In the genomic region with DNA sequence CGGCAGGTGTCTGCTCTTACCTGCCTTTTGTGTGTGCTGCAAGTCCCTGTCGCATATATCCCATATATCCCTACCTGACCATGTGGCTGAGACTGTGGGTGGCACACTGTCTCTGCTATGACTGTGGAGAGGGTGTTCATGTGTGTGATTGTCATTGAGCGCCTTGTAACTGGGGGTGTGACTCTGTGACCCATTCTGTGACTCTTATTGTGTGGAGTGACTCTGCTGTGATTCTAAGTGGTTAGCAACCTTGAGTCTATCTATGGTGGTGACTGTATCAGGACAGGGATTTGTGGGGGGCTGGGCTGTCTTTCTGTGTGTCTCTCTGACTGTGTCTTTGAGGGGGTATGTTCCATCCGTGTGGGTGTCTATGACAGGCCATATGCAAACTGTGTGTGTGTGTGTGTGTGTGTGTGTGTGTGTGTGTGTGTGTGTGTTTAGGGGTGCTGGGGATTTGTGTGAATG, we compare ENCODE assay signal across 8 mouse cellular contexts. TPM values are rescaled to one million over a fixed set of nuclear protein-coding genes. Genes with fewer than 3 reads are reported as not detected.
DNase-seq lines count a peak whose midpoint lies in the region; ATAC-seq and TF ChIP-seq lines count a peak whose summit lies in the region.
"Had no signal": no experiment of that assay in that cellular context is flagged by ENCODE, and none has a peak within 500 bp of the region (broad histone marks: within the 10 kb centered on the region; RNA-seq: fewer than 3 reads in every experiment).

No protein-coding gene starts in this region.

- H3ac ChIP-seq in myocyte (ENCODE audit: control insufficient read depth, insufficient read length), result peak overlapping the region; percentile 60

- no peaks in the 10 kb centered on the region for H3K27me3 ChIP-seq in liver, embryonic 11.5 days (replicated peaks; ENCODE audit: control insufficient read depth, insufficient read depth, low read length)
- no peaks in the 10 kb centered on the region for H3K27me3 ChIP-seq in liver, postnatal 0 days (ENCODE audit: insufficient read depth, low read length)
- H3K27me3 ChIP-seq in forebrain, embryonic 11.5 days (ENCODE audit: control insufficient read depth, insufficient read depth, low read length), result no peaks in the 10 kb centered on the region
- H3K27me3 ChIP-seq in hindbrain, embryonic 15.5 days, result no peaks in the 10 kb centered on the region
- no peaks in the 10 kb centered on the region for H3K27me3 ChIP-seq in myocyte (ENCODE audit: control insufficient read depth, insufficient read depth, insufficient read length)

- no peaks in the 10 kb centered on the region for H3K9me3 ChIP-seq in liver, embryonic 11.5 days (ENCODE audit: control insufficient read depth, low read length)
- H3K9me3 ChIP-seq in liver, postnatal 0 days (ENCODE audit: low read length), result no peaks in the 10 kb centered on the region
- no peaks in the 10 kb centered on the region for H3K9me3 ChIP-seq in forebrain, embryonic 11.5 days (ENCODE audit: control insufficient read depth, low read length)
- no peaks in the 10 kb centered on the region for H3K9me3 ChIP-seq in hindbrain, embryonic 15.5 days

- H3K36me3 ChIP-seq in liver, embryonic 11.5 days (ENCODE audit: control insufficient read depth, insufficient read depth, low read length), result no peaks in the 10 kb centered on the region
- H3K36me3 ChIP-seq in liver, postnatal 0 days (replicated peaks; ENCODE audit: insufficient read depth, low read length), result no peaks in the 10 kb centered on the region
- H3K36me3 ChIP-seq in forebrain, embryonic 11.5 days (ENCODE audit: control insufficient read depth, insufficient read depth, low read length), result no peaks in the 10 kb centered on the region
- peaks cover 3% of the 10 kb centered on the region; the same call in 1 of the 2 replicates for H3K36me3 ChIP-seq in hindbrain, embryonic 15.5 days
- no peaks in the 10 kb centered on the region for H3K36me3 ChIP-seq in myocyte (ENCODE audit: control insufficient read depth, insufficient read depth)

- WGBS in liver, embryonic 11.5 days, result 86% methylated on average over 4 of the region's 4 CpGs
- 74% methylated on average over 4 of the region's 4 CpGs for WGBS in liver, postnatal 0 days (ENCODE audit: insufficient replicate concordance)
- WGBS in forebrain, embryonic 11.5 days, result 80% methylated on average over 4 of the region's 4 CpGs
- 50% methylated on average over 4 of the region's 4 CpGs for WGBS in hindbrain, embryonic 15.5 days

- H3K79me2 ChIP-seq in myocyte (ENCODE audit: control insufficient read depth, insufficient read depth), result peaks cover 3% of the 10 kb centered on the region

- no peak overlapping the region; the same call in 1 of the 2 replicates for H3K4me3 ChIP-seq in liver, embryonic 11.5 days (ENCODE audit: low read depth, low read length)
- H3K4me3 ChIP-seq in liver, postnatal 0 days (ENCODE audit: low read depth, low read length), result no peak overlapping the region
- H3K4me3 ChIP-seq in forebrain, embryonic 11.5 days (ENCODE audit: low read depth, low read length), result peak overlapping the region; percentile 57
- H3K4me3 ChIP-seq in hindbrain, embryonic 15.5 days, result peak overlapping the region; percentile 59
- H3K4me3 ChIP-seq in myocyte, result peak overlapping the region; percentile 34
- no peak overlapping the region for H3K4me3 ChIP-seq in gastrocnemius, adult 2 months

- no peak for ATAC-seq in liver, embryonic 11.5 days (replicated peaks; ENCODE audit: low FRiP score)
- no peak for ATAC-seq in liver, postnatal 0 days
- ATAC-seq in forebrain, embryonic 11.5 days (replicated peaks; ENCODE audit: low FRiP score), result no peak
- ATAC-seq in hindbrain, embryonic 15.5 days (ENCODE audit: low FRiP score, low read depth), result peak; percentile 14

- no peak for DNase-seq in liver, embryonic 11.5 days (ENCODE audit: low spot score)
- no peak for DNase-seq in liver, postnatal 0 days
- no peak for DNase-seq in forebrain, embryonic 11.5 days (ENCODE audit: low spot score)
- no peak for DNase-seq in natural killer cell, adult 2 months (ENCODE audit: low spot score in 2 of 2)
- no peak for DNase-seq in gastrocnemius, adult 2 months
- DNase-seq: gastrocnemius, postnatal 36 days had no signal

- no peak for TF ChIP-seq CTCF in liver, postnatal 0 days (IDR thresholded peaks at IDR 0.05; ENCODE audit: low read depth)
- no peak for TF ChIP-seq CTCF in gastrocnemius, adult 2 months (IDR thresholded peaks at IDR 0.05)

- no peak overlapping the region for H3K27ac ChIP-seq in liver, embryonic 11.5 days (ENCODE audit: low read depth, low read length)
- no peak overlapping the region for H3K27ac ChIP-seq in liver, postnatal 0 days (ENCODE audit: low read depth)
- H3K27ac ChIP-seq in forebrain, embryonic 11.5 days (ENCODE audit: low read depth, low read length), result no peak overlapping the region
- peak overlapping the region; percentile 86; the same call in 1 of the 2 replicates for H3K27ac ChIP-seq in hindbrain, embryonic 15.5 days (replicated peaks)
- no peak overlapping the region for H3K27ac ChIP-seq in gastrocnemius, adult 2 months

- intact Hi-C loops in gastrocnemius, adult 2 months (cut with DNase I), result no loop called here

- H3K4me1 ChIP-seq in liver, embryonic 11.5 days (replicated peaks; ENCODE audit: control insufficient read depth, insufficient read depth, low read length), result peaks cover 16% of the 10 kb centered on the region
- H3K4me1 ChIP-seq in liver, postnatal 0 days (ENCODE audit: insufficient read depth), result peaks cover 10% of the 10 kb centered on the region; the same call in 1 of the 2 replicates
- H3K4me1 ChIP-seq in forebrain, embryonic 11.5 days (replicated peaks; ENCODE audit: control insufficient read depth, insufficient read depth, low read length), result no peaks in the 10 kb centered on the region; the same call in 1 of the 2 replicates
- H3K4me1 ChIP-seq in hindbrain, embryonic 15.5 days (replicated peaks), result peaks cover 27% of the 10 kb centered on the region

- TF ChIP-seq POLR2A in myocyte (IDR thresholded peaks at IDR 0.05; ENCODE audit: insufficient read length, low read depth), result no peak

- no peak overlapping the region for H3K9ac ChIP-seq in liver, embryonic 11.5 days (ENCODE audit: low read depth, low read length)
- H3K9ac ChIP-seq in liver, postnatal 0 days (replicated peaks), result no peak overlapping the region
- H3K9ac ChIP-seq in forebrain, embryonic 11.5 days (ENCODE audit: low read length), result 0 out of 2 replicates have a peak overlapping the region, but pooled peaks have one; percentile 81
- peak overlapping the region; percentile 67 for H3K9ac ChIP-seq in hindbrain, embryonic 15.5 days

- peak overlapping the region; percentile 84 for H3K4me2 ChIP-seq in liver, embryonic 11.5 days
- no peak overlapping the region for H3K4me2 ChIP-seq in liver, postnatal 0 days (ENCODE audit: low read depth, low read length)
- H3K4me2 ChIP-seq in forebrain, embryonic 11.5 days (ENCODE audit: low read depth, low read length, severe bottlenecking), result peak overlapping the region; percentile 85; the same call in 1 of the 2 replicates
- H3K4me2 ChIP-seq in hindbrain, embryonic 15.5 days, result peak overlapping the region; percentile 64
- H3K4me2 ChIP-seq in myocyte (ENCODE audit: low read depth), result peak overlapping the region; percentile 74

- TF ChIP-seq EP300 in liver, postnatal 0 days (IDR thresholded peaks at IDR 0.05; ENCODE audit: low read depth), result no peak

TF ChIP-seq in myocyte, 11 proteins besides CTCF, POLR2A, EP300 and RAD21 (continues in another document):
- TF ChIP-seq CEBPB (IDR thresholded peaks at IDR 0.05; ENCODE audit: insufficient read depth, poor library complexity, severe bottlenecking), result no peak
- no peak for TF ChIP-seq USF1 (IDR thresholded peaks at IDR 0.05; ENCODE audit: low read depth)

RNA-seq across cellular contexts. Expression of a gene that starts 0.9 kb away (rescaled TPM):
- polyA plus RNA-seq in liver, embryonic 11.5 days (2014; fragmentation: Nextera tagmentation; extraction: Ambion mirVana), result 6.1 and 7.2 TPM in 2 replicates
- 0.70 and 1.0 TPM in 2 replicates for polyA plus RNA-seq in liver, postnatal 0 days (2015; fragmentation: Nextera tagmentation; extraction: Ambion mirVana)
- polyA plus RNA-seq in forebrain, embryonic 11.5 days (2014; fragmentation: Nextera tagmentation; extraction: Ambion mirVana), result 24.2 and 27.1 TPM in 2 replicates
- 95.5 and 119 TPM in 2 replicates for polyA plus RNA-seq in hindbrain, embryonic 15.5 days (2015; fragmentation: Nextera tagmentation; extraction: Ambion mirVana)
- 21.5 TPM for polyA plus RNA-seq in myocyte (2012; fragmentation: generic; extraction: Trizol)
- under 1 TPM; 0.36 to 0.98 TPM for total RNA-seq in gastrocnemius, adult 2 months (2021)

RNA-seq across cellular contexts. Expression of a gene that starts 10.4 kb away (rescaled TPM):
- 45.0 and 51.0 TPM in 2 replicates for polyA plus RNA-seq in liver, embryonic 11.5 days (2014; fragmentation: Nextera tagmentation; extraction: Ambion mirVana)
- 222 and 246 TPM in 2 replicates for polyA plus RNA-seq in liver, postnatal 0 days (2015; fragmentation: Nextera tagmentation; extraction: Ambion mirVana)
- polyA plus RNA-seq in forebrain, embryonic 11.5 days (2014; fragmentation: Nextera tagmentation; extraction: Ambion mirVana), result 30.3 and 31.0 TPM in 2 replicates
- polyA plus RNA-seq in hindbrain, embryonic 15.5 days (2015; fragmentation: Nextera tagmentation; extraction: Ambion mirVana), result 51.7 and 53.8 TPM in 2 replicates
- polyA plus RNA-seq in myocyte (2012; fragmentation: generic; extraction: Trizol), result 55.1 TPM
- total RNA-seq in gastrocnemius, adult 2 months (2021), result 10 to 100 TPM; 11.6 to 11.8 TPM

RNA-seq across cellular contexts. Expression of a gene that starts 10.5 kb away (rescaled TPM):
- 2.2 and 2.9 TPM in 2 replicates for polyA plus RNA-seq in liver, embryonic 11.5 days (2014; fragmentation: Nextera tagmentation; extraction: Ambion mirVana)
- 0.81 and 1.1 TPM in 2 replicates for polyA plus RNA-seq in liver, postnatal 0 days (2015; fragmentation: Nextera tagmentation; extraction: Ambion mirVana)
- 4.4 and 4.5 TPM in 2 replicates for polyA plus RNA-seq in forebrain, embryonic 11.5 days (2014; fragmentation: Nextera tagmentation; extraction: Ambion mirVana)
- 8.5 and 11.7 TPM in 2 replicates for polyA plus RNA-seq in hindbrain, embryonic 15.5 days (2015; fragmentation: Nextera tagmentation; extraction: Ambion mirVana)
- polyA plus RNA-seq in myocyte (2012; fragmentation: generic; extraction: Trizol), result 2.5 TPM
- total RNA-seq in gastrocnemius, adult 2 months (2021), result 1 to 10 TPM in 1 of 2 experiments, under 1 TPM in 1; 0.66 to 1.1 TPM

RNA-seq across cellular contexts. Expression of a gene that starts 17.8 kb away (rescaled TPM):
- 9.8 and 11.9 TPM in 2 replicates for polyA plus RNA-seq in liver, embryonic 11.5 days (2014; fragmentation: Nextera tagmentation; extraction: Ambion mirVana)
- 2.3 and 2.6 TPM in 2 replicates for polyA plus RNA-seq in liver, postnatal 0 days (2015; fragmentation: Nextera tagmentation; extraction: Ambion mirVana)
- 18.5 and 22.2 TPM in 2 replicates for polyA plus RNA-seq in forebrain, embryonic 11.5 days (2014; fragmentation: Nextera tagmentation; extraction: Ambion mirVana)
- 9.1 and 9.3 TPM in 2 replicates for polyA plus RNA-seq in hindbrain, embryonic 15.5 days (2015; fragmentation: Nextera tagmentation; extraction: Ambion mirVana)
- 8.9 TPM for polyA plus RNA-seq in myocyte (2012; fragmentation: generic; extraction: Trizol)
- 1 to 10 TPM; 1.7 to 3.1 TPM for total RNA-seq in gastrocnemius, adult 2 months (2021)

RNA-seq across cellular contexts. Expression of a gene that starts 19.8 kb away (rescaled TPM):
- 5.7 and 7.3 TPM in 2 replicates for polyA plus RNA-seq in liver, embryonic 11.5 days (2014; fragmentation: Nextera tagmentation; extraction: Ambion mirVana)
- polyA plus RNA-seq in liver, postnatal 0 days (2015; fragmentation: Nextera tagmentation; extraction: Ambion mirVana), result 9.3 and 9.9 TPM in 2 replicates
- 7.5 and 8.7 TPM in 2 replicates for polyA plus RNA-seq in forebrain, embryonic 11.5 days (2014; fragmentation: Nextera tagmentation; extraction: Ambion mirVana)
- polyA plus RNA-seq in hindbrain, embryonic 15.5 days (2015; fragmentation: Nextera tagmentation; extraction: Ambion mirVana), result 21.1 and 23.0 TPM in 2 replicates
- polyA plus RNA-seq in myocyte (2012; fragmentation: generic; extraction: Trizol), result 24.1 TPM
- 1 to 10 TPM; 2.6 to 3.5 TPM for total RNA-seq in gastrocnemius, adult 2 months (2021)

Comparison
In these comparisons a context has a peak if more than half of its experiments do, and no peak if none do; other contexts are left out.
1. H3K4me3 ChIP-seq: peak in forebrain, embryonic 11.5 days (single experiment), hindbrain, embryonic 15.5 days (single experiment) and myocyte (single experiment); none in liver, embryonic 11.5 days (single experiment), liver, postnatal 0 days (single experiment) and gastrocnemius, adult 2 months (single experiment).
2. H3K9ac ChIP-seq: peak in forebrain, embryonic 11.5 days (single experiment) and hindbrain, embryonic 15.5 days (single experiment); none in liver, embryonic 11.5 days (single experiment) and liver, postnatal 0 days (single experiment).